Mouse (Mus musculus): ENCODE results near the gene Plekha7. TPM values are rescaled to one million over a fixed set of nuclear protein-coding genes. Genes with fewer than 3 reads are reported as not detected.

Gene Plekha7
- polyA plus RNA-seq, 1 experiment = not detected

DNA sequence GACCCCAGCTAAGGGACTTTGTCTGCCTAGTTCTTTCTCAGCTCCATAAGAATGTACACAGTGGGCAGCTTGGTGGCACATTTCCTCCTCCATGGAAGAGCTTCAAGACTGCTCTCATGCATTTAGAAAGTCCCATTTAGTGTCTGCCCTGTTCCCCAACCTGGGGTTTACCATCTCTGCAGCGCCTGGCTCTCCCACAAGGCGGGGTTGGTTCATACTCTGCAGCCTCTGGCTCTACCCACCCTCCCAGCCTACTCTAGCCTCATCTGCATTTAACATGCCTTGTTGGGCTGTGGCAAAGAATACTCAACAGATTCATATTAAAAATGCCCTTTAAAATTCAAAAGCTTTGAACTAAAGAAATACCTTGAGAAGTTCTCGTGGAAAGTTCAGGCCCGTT, 187.4 kb downstream of the Plekha7 start:
- Histone ChIP-seq H3K27ac (ENCODE audit: insufficient read depth, low read depth, low read length) (no peak overlapping the region), H3K4me3 (ENCODE audit: insufficient read depth, low read depth, low read length) (no peak overlapping the region), H3K4me1 (ENCODE audit: control insufficient read depth, insufficient read depth, low read length) (no peaks in the 10 kb centered on the region)
- 90% methylated on average over 4 of the region's 4 CpGs for WGBS
- TF ChIP-seq POLR2A (IDR thresholded peaks at IDR 0.05; ENCODE audit: insufficient read depth, low read depth, low read length) = no peak
- TF ChIP-seq CTCF (IDR thresholded peaks at IDR 0.05; ENCODE audit: insufficient read depth, low read depth, low read length) = no peak

DNA sequence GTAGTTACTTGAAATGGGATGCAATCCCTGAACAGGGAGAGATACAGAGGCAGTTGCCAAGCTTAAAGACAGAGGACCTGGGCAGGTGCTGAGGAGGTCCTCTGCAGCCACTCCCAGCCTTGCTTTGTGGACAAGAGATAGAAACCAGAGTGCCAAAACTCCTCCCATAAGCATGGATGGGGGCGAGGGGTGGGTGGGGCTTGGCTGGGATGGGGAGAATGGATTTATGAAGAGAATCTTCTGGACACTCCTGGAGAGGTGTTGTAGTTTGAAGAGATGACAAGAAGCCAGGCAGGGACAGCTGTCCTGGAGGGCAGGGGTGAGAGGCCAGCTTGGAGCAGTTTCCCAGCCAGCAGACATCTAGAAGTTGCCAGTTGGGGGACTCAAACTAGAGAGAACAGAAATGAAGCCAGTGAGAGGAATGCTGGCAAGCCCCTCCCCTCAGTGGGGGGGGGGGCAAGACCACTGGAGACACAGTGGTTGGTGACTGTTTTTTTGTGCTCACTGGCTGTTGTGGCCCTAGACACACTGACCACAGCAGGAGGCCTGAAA, 188.8 kb downstream of the Plekha7 start:
- H3K4me1 ChIP-seq (ENCODE audit: control insufficient read depth, insufficient read depth, low read length) = no peaks in the 10 kb centered on the region
- 78% methylated on average over 1 of the region's 1 CpGs for WGBS

DNA sequence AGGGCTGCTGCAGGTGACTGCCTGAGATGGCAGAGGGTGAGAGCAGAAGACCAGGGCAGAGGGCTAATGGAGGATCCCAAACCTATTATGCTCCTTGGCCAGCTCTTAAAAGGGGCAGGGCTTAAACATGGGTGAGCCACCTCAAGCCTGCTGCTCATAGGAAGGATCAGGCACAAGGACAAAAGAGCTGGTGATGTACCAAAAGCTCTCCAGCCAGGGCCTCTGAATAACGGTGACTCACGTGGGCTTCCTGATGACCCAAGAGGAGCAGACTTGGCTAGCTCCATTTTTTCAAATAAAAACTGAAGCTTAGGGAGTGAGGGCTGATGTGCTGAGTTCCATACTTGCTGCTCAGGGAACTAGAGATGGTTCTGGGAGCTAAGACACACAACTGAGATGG, 192.2 kb downstream of the Plekha7 start:
- no peak overlapping the region for H3K27ac ChIP-seq (ENCODE audit: insufficient read depth, low read depth, low read length)
- WGBS = 57% methylated on average over 2 of the region's 2 CpGs
- TF ChIP-seq CTCF (IDR thresholded peaks at IDR 0.05; ENCODE audit: insufficient read depth, low read depth, low read length) (no peak), POLR2A (IDR thresholded peaks at IDR 0.05; ENCODE audit: insufficient read depth, low read depth, low read length) (no peak)
- no peak overlapping the region for H3K4me3 ChIP-seq (ENCODE audit: insufficient read depth, low read depth, low read length)
- no peaks in the 10 kb centered on the region for H3K4me1 ChIP-seq (ENCODE audit: control insufficient read depth, insufficient read depth, low read length)

More for the DNA sequence above, 188.8 kb downstream of the Plekha7 start:
- no peak overlapping the region for H3K27ac ChIP-seq (ENCODE audit: insufficient read depth, low read depth, low read length)
- H3K4me3 ChIP-seq (ENCODE audit: insufficient read depth, low read depth, low read length) = no peak overlapping the region
- no peak for TF ChIP-seq CTCF (IDR thresholded peaks at IDR 0.05; ENCODE audit: insufficient read depth, low read depth, low read length)
- TF ChIP-seq POLR2A (IDR thresholded peaks at IDR 0.05; ENCODE audit: insufficient read depth, low read depth, low read length) = no peak

DNA sequence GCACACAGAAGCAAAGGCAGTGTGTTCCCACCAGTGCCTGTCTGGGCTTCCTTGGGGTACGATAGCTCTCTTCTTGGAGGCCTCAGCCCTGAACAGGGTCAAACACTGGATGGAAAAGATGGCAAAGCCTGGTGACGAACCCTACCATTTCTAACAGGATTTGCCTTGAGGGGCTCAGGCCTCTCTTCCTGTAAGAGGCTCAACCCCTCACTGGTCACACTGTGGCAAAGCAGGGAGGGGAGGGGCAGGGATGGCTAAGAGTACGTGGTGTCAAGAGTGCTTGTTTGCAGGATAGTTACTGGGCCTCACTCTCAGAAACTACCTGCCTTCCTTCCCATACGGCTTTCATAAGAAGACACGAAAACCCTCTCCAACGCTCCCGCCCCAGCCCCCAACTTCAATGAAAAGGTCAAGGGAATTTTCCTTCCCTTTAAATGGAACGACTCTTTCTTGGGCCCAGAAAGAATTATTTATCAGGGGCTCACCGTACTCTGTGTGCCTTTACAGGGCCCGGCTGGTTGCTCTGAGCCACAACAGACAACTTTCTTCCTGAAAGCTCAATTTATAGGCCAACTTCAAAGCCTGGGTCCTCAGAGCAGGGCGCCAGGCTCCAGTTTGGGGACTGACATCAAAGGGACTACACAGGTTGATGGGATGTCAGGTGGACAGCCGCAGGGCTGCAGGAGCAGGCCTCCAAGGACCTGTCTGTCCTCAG, 192.8 kb downstream of the Plekha7 start:
- WGBS = 86% methylated on average over 12 of the region's 12 CpGs
- TF ChIP-seq CTCF (IDR thresholded peaks at IDR 0.05; ENCODE audit: insufficient read depth, low read depth, low read length) (no peak), POLR2A (IDR thresholded peaks at IDR 0.05; ENCODE audit: insufficient read depth, low read depth, low read length) (no peak)
- no peak overlapping the region for H3K4me3 ChIP-seq (ENCODE audit: insufficient read depth, low read depth, low read length)
- H3K27ac ChIP-seq (ENCODE audit: insufficient read depth, low read depth, low read length) = no peak overlapping the region
- no peaks in the 10 kb centered on the region for H3K4me1 ChIP-seq (ENCODE audit: control insufficient read depth, insufficient read depth, low read length)

DNA sequence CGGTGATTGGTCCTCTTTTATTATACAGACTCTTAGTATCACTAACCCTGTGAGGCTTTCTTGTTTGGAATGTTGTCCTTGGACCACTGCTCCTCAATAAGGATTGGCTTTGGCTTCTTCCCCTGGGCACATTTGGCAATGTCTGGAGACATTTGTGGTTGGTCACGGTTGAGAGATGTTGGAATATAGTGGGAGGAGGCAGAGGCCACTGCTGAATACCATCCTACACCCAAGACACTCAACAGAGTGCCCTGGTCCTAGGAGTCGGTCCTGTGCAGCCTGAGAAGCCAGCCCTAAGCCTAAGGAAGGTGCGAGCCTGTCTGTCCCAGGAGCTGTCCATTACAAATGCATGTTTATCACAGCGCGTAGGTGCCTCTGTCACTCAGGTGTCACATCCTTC, 196.6 kb downstream of the Plekha7 start:
- TF ChIP-seq POLR2A (IDR thresholded peaks at IDR 0.05; ENCODE audit: insufficient read depth, low read depth, low read length) (no peak), CTCF (IDR thresholded peaks at IDR 0.05; ENCODE audit: insufficient read depth, low read depth, low read length) (no peak)
- Histone ChIP-seq H3K4me1 (ENCODE audit: control insufficient read depth, insufficient read depth, low read length) (no peaks in the 10 kb centered on the region), H3K4me3 (ENCODE audit: insufficient read depth, low read depth, low read length) (no peak overlapping the region), H3K27ac (ENCODE audit: insufficient read depth, low read depth, low read length) (no peak overlapping the region)
- 86% methylated on average over 6 of the region's 6 CpGs for WGBS

DNA sequence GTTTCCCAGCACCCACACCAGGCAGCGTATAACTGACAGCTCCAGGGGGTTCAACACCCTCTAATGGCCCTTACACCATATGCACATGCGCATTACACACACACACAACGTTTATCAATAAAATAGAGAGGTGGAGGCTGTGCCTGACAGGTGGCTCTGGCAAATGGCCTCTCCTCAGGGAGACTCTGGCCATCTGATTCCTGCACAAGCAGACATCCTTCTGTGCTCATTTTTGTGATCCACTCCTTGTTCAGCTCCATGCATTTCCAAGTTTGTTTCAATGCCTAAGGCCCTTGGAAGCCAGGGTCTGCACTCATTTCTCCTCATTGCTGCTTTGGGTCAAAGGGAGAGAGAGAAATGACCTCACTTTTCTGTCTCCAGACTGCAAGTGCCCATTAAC, 197.5 kb downstream of the Plekha7 start:
- 82% methylated on average over 3 of the region's 3 CpGs for WGBS
- TF ChIP-seq CTCF (IDR thresholded peaks at IDR 0.05; ENCODE audit: insufficient read depth, low read depth, low read length) (no peak), POLR2A (IDR thresholded peaks at IDR 0.05; ENCODE audit: insufficient read depth, low read depth, low read length) (no peak)
- Histone ChIP-seq H3K4me3 (ENCODE audit: insufficient read depth, low read depth, low read length) (no peak overlapping the region), H3K4me1 (ENCODE audit: control insufficient read depth, insufficient read depth, low read length) (no peaks in the 10 kb centered on the region), H3K27ac (ENCODE audit: insufficient read depth, low read depth, low read length) (no peak overlapping the region)

DNA sequence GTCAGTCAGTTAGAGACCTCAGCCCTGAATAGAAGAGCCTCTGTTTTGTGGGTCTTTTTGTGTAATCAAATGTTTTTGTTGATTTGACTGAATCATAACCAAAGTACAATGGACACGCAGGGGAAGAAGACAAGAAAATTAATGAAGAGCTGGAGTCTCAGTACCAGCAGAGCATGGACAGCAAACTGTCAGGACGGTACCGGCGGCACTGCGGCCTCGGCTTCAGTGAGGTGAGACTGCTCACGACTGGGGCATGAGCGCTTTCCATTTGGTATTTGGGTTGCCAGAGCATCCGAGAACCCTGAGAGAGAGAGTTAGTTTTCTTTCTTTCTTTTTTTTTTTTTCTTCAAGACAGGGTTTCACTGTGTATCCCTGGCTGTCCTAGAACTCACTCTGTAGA, 205.1 kb downstream of the Plekha7 start:
- WGBS = 94% methylated on average over 9 of the region's 9 CpGs
- 0 out of 2 replicates have a peak, but pooled peaks cover 2% of the 10 kb centered on the region for H3K4me1 ChIP-seq (ENCODE audit: control insufficient read depth, insufficient read depth, low read length)
- no peak overlapping the region for H3K27ac ChIP-seq (ENCODE audit: insufficient read depth, low read depth, low read length)
- no peak overlapping the region for H3K4me3 ChIP-seq (ENCODE audit: insufficient read depth, low read depth, low read length)
- TF ChIP-seq POLR2A (IDR thresholded peaks at IDR 0.05; ENCODE audit: insufficient read depth, low read depth, low read length) = no peak
- no peak for TF ChIP-seq CTCF (IDR thresholded peaks at IDR 0.05; ENCODE audit: insufficient read depth, low read depth, low read length)

DNA sequence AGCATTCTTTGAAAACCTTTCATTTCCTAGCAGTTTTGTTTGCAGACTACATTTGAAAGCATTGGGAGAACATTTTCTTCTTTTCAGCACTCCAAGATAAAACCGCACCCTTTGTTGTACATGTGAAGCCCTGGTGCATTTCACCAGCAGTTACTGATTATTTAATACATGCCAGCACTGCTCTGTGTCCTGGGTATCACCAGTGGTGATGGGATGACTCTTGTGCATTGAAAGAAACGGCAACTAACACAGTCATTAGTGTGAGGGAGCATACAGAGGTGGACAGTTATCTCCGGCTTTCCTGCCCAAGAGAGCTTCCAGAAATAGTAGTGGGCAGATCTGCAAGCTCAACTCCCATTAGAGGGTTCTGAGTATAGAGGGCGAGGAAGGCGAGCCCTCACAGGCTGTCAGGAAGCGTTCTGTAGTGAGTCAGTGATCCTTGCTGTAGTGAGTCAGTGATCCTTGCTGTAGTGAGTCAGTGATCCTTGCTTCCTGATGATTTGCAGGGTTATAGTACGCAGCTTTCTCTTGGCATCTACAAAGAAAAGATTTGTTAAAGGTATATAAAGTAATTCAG, 208.1 kb downstream of the Plekha7 start:
- Histone ChIP-seq H3K4me3 (ENCODE audit: insufficient read depth, low read depth, low read length) (no peak overlapping the region), H3K27ac (ENCODE audit: insufficient read depth, low read depth, low read length) (peak overlapping the region; percentile 7; the same call in 1 of the 2 replicates), H3K4me1 (ENCODE audit: control insufficient read depth, insufficient read depth, low read length) (peaks cover 5% of the 10 kb centered on the region; the same call in 1 of the 2 replicates)
- TF ChIP-seq POLR2A (IDR thresholded peaks at IDR 0.05; ENCODE audit: insufficient read depth, low read depth, low read length) (no peak), CTCF (IDR thresholded peaks at IDR 0.05; ENCODE audit: insufficient read depth, low read depth, low read length) (no peak)
- WGBS = 37% methylated on average over 7 of the region's 7 CpGs

DNA sequence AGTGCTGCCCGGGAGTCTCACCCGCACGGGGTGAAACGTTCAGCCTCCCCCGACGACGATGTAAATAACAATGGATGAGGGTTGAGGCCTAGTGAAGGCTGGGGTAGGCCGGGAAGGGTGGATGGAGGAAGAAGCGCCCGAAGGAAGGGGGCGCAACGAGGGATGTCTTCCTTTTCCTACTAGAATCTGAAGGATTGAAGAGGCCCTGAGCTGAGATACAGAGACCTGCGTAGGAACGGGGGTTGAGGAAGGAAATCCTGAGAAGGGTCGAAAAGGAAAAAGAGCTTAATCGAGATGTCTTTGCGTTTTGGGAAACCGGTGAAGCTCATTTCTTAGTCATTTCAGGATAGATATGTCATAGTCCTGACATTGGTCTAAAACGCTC, 214.7 kb downstream of the Plekha7 start:
- WGBS = 0% methylated on average over 19 of the region's 19 CpGs
- Histone ChIP-seq H3K4me1 (ENCODE audit: control insufficient read depth, insufficient read depth, low read length) (peaks cover 2% of the 10 kb centered on the region; the same call in 1 of the 2 replicates), H3K27ac (ENCODE audit: insufficient read depth, low read depth, low read length) (peak overlapping the region; percentile 95), H3K4me3 (ENCODE audit: insufficient read depth, low read depth, low read length) (peak overlapping the region; percentile 81)
- TF ChIP-seq CTCF (IDR thresholded peaks at IDR 0.05; ENCODE audit: insufficient read depth, low read depth, low read length) = no peak
- no peak for TF ChIP-seq POLR2A (IDR thresholded peaks at IDR 0.05; ENCODE audit: insufficient read depth, low read depth, low read length)

All from olfactory bulb, adult 2 months (tissue).